Mouse (Mus musculus) hindbrain, embryonic 16.5 days (tissue): ENCODE data around the gene Pten. TPM values are rescaled to one million over a fixed set of nuclear protein-coding genes. Genes with fewer than 3 reads are reported as not detected.

Experiments used
- ATAC-seq: fragments of 200-750 bp; cut with Nextera tagmentation; 2 replicates; pipeline ENCODE4 v1.8.0; 2017; ENCODE audit warnings: moderate TSS enrichment, moderate library complexity
- H3K27ac ChIP-seq: fragments of 300-500 bp; sonication (generic); 2 replicates; pipeline ENCODE4 v1.5.1; 2014; ENCODE audit warnings: low read depth, mild to moderate bottlenecking, control low read depth, low read length, moderate library complexity
- H3K27me3 ChIP-seq: fragments of 300-500 bp; sonication (generic); replicated peaks from 2 replicates; pipeline ENCODE4 v1.6.1; 2014; ENCODE audit warnings: low read length; ENCODE audit not compliant: control insufficient read depth, insufficient read depth
- H3K36me3 ChIP-seq: fragments of 300-500 bp; sonication (generic); 2 replicates; pipeline ENCODE4 v1.6.1; 2014; ENCODE audit warnings: mild to moderate bottlenecking, low read length, moderate library complexity, mixed read lengths; ENCODE audit not compliant: control insufficient read depth, insufficient read depth
- H3K4me1 ChIP-seq: fragments of 300-500 bp; sonication (generic); 2 replicates; pipeline ENCODE4 v1.6.1; 2014; ENCODE audit warnings: low read depth, low read length; ENCODE audit not compliant: control insufficient read depth, insufficient read depth
- H3K4me2 ChIP-seq: fragments of 300-500 bp; sonication (generic); 2 replicates; pipeline ENCODE4 v1.6.1; 2014; ENCODE audit warnings: mild to moderate bottlenecking, low read length, control low read depth, moderate library complexity
- H3K4me3 ChIP-seq: fragments of 300-500 bp; sonication (generic); 2 replicates; pipeline ENCODE4 v1.5.1; 2014; ENCODE audit warnings: mild to moderate bottlenecking, low read length, control low read depth, moderate library complexity
- H3K9ac ChIP-seq: fragments of 300-500 bp; sonication (generic); 2 replicates; pipeline ENCODE4 v1.6.1; 2014; ENCODE audit warnings: low read depth, mild to moderate bottlenecking, control low read depth, low read length, moderate library complexity
- H3K9me3 ChIP-seq: fragments of 300-500 bp; sonication (generic); 2 replicates; pipeline ENCODE4 v1.6.1; 2014; ENCODE audit warnings: mild to moderate bottlenecking, low read length, moderate library complexity; ENCODE audit not compliant: control insufficient read depth
- WGBS: fragments of 180-500 bp; shearing (Covaris S2); extraction: QIAGEN DNeasy Blood & Tissue Kit; methylation state at CpG from one replicate; pipeline ENCODE4 v1.1.7; 2014; 5-methylcytosine and 5-hydroxymethylcytosine counted together
- polyA plus RNA-seq: library from polyadenylated mRNA; unstranded; fragments of >200 nt; fragmentation: Nextera tagmentation; extraction: Ambion mirVana; gene quantifications from 2 replicates; pipeline ENCODE4 v1.2.1, GENCODE M21; 2015

Gene Pten
- 10.7 and 10.8 TPM in 2 replicates for polyA plus RNA-seq

DNA sequence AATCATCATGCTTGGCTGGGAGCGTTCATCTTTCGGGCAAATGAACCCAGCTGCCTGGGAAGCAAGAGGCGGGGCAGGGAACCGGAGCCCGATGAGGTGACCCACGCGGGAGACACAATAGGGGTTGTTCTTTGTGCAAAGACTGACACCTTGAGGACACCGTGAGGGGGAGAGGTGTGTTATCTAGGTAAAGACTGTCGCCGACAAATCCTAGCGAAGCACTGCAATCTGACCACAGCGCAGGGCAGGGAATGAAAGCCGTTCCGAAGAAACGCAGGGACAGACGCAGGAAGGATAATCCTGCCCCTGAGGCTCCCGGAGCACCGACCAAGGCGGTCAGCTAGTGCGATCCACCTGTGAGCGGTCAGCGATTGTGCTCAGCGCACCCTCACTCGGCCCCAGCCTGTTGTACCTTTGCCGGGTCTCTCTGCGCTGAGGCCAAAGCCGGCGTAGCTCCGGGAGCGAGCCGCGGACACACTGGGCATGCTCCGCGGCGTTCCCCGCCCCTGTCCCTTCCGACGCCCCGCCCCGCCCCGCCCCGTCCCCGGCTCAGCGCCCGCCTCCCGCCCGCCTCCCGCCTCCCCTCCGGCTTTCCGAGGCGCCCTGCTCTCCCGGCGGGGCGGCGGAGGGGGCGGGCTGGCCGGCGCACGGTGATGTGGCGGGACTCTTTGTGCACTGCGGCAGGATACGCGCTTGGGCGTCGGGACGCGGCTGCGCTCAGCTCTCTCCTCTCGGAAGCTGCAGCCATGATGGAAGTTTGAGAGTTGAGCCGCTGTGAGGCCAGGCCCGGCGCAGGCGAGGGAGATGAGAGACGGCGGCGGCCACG is at the start of gene Pten:
Pten (plus strand) TSS at position 598 of the 826 bp plus-strand sequence.
- Histone ChIP-seq H3K27ac (peak within 1 kb of the TSS; percentile 100), H3K27me3 (no peaks in the 10 kb centered on the region), H3K9me3 (no peaks in the 10 kb centered on the region), H3K4me1 (peaks cover 18% of the 10 kb centered on the region), H3K9ac (peak within 1 kb of the TSS; percentile 99), H3K36me3 (no peaks in the 10 kb centered on the region), H3K4me2 (peak within 1 kb of the TSS; percentile 95), H3K4me3 (peak within 1 kb of the TSS; percentile 99)
- WGBS, result 0% methylated on average over 60 of the region's 77 CpGs
- ATAC-seq, result peak; percentile 91

DNA sequence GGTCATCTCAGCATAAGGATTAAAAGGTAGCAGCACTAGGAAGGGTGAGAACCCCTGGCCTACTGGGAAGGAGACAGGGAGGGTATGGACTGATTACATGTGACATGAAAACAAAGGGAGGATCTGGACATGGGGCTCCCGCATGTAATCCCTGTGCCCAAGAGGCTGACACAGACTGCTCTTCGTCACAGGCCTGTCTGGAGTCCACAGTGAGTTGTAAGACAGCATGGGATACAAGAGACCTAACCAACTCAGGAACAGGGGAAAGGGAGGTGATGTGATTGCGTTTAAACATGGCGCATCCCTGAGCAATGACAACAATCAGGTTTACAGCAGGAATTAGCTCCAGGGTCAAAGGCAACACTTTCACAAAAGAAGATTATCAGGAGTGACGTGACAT is 48.3 kb upstream of the Pten start:
- no peak for ATAC-seq
- H3K9me3 ChIP-seq, result no peaks in the 10 kb centered on the region
- 84% methylated on average over 5 of the region's 5 CpGs for WGBS

DNA sequence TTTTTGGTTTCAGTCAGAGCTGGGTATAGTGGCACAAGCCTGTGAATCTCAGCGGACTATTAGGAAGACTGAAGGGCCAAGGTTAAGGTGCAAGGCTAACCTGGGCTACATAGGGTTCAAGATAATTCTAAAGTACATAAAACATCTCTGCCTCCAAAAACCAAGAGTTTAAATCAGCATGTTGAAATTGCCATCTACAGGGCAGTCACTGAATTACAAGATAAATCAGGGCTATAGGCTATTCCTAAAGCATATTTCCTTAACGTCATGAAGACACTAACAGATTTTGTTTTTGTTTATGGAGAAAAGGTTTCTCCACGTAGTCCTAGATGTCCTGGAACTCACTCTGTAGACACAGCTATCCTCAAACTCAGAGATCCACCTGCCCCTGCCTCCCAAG is 47.0 kb upstream of the Pten start:
- H3K27me3 ChIP-seq, result no peaks in the 10 kb centered on the region
- no peak overlapping the region for H3K9ac ChIP-seq
- peaks cover 10% of the 10 kb centered on the region; the same call in 1 of the 2 replicates for H3K36me3 ChIP-seq
- H3K4me1 ChIP-seq, result peaks cover 14% of the 10 kb centered on the region
- no peak for ATAC-seq
- no peak overlapping the region; the same call in 1 of the 2 replicates for H3K4me2 ChIP-seq
- no peaks in the 10 kb centered on the region for H3K9me3 ChIP-seq
- no peak overlapping the region for H3K4me3 ChIP-seq
- 72% methylated on average over 3 of the region's 3 CpGs for WGBS
- no peak overlapping the region for H3K27ac ChIP-seq

More for the DNA sequence above, 48.3 kb upstream of the Pten start:
- peaks cover 12% of the 10 kb centered on the region; the same call in 1 of the 2 replicates for H3K36me3 ChIP-seq
- peaks cover 14% of the 10 kb centered on the region for H3K4me1 ChIP-seq
- H3K4me2 ChIP-seq, result no peak overlapping the region
- no peak overlapping the region for H3K4me3 ChIP-seq
- H3K9ac ChIP-seq, result no peak overlapping the region
- no peaks in the 10 kb centered on the region for H3K27me3 ChIP-seq
- no peak overlapping the region for H3K27ac ChIP-seq

DNA sequence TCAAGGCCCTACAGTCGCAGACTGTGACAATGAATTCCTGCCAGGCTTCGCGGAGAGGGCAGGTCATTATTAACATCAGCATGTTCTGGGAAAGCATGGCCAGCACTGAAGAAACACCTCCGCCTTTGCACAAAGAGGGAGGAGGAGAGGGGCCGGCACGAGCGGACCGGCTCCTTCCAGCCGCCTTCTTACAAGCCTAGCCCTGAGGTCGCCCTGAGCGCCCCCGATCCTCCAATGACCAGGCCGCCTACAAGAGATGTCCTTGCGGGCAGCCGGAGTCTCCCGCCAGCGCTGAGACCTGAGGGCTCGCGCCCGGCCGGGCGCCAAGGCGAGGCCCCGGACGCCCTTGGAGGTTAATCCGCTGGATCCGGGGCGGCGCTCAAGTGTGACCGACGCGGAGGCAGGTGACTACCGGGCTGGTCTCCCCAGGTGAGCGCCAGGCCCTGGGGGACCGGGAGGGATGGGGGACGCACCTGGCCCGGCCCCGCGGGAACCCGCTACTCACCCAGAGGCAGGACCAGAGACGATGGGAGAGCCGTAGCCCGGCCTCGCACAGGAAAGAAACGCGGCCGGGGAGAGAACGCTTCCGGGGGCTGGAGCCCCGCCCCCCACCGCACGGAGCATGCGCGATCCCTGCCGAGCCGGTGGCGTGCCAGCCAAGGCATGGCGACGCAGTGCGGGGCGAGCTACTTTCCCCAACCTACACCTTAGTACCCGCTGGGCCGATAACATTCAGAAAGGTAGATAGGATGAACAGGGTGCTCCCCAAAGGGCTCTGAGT is 45.3 kb upstream of the Pten start:
- Histone ChIP-seq H3K27me3 (no peaks in the 10 kb centered on the region), H3K9me3 (no peaks in the 10 kb centered on the region), H3K36me3 (no peaks in the 10 kb centered on the region), H3K4me2 (peak overlapping the region; percentile 80), H3K27ac (peak overlapping the region; percentile 96), H3K4me1 (peaks cover 14% of the 10 kb centered on the region), H3K9ac (peak overlapping the region; percentile 99), H3K4me3 (peak overlapping the region; percentile 83)
- ATAC-seq, result peak; percentile 97
- WGBS, result under 1% methylated on average over 56 of the region's 63 CpGs

DNA sequence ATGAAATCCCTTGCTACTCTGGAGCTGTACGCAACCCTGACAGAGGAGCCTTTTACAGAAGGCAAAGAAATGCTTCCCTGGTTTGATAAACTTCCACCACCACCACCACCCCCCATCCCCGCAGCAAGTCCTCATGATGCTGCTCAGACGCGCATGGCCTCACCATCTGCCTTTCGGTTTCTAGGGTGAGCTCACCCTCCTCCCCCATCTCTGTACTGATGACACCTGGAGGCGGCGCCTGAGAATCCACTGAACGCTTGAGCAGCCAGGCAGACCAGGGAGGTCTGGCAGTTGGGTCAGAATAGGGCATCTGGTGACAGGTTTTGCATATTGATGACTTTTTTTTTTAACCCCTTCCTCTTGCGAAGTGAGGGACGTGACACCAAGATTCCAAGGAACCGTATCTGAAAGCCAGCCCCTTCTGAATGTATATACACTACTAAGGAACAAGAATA is 44.7 kb upstream of the Pten start:
- Histone ChIP-seq H3K27me3 (no peaks in the 10 kb centered on the region), H3K9me3 (no peaks in the 10 kb centered on the region), H3K9ac (peak overlapping the region; percentile 99), H3K36me3 (no peaks in the 10 kb centered on the region), H3K4me2 (peak overlapping the region; percentile 80), H3K4me3 (peak overlapping the region; percentile 83), H3K4me1 (peaks cover 14% of the 10 kb centered on the region), H3K27ac (peak overlapping the region; percentile 96)
- WGBS, result under 1% methylated on average over 11 of the region's 11 CpGs
- ATAC-seq, result peak; percentile 89

DNA sequence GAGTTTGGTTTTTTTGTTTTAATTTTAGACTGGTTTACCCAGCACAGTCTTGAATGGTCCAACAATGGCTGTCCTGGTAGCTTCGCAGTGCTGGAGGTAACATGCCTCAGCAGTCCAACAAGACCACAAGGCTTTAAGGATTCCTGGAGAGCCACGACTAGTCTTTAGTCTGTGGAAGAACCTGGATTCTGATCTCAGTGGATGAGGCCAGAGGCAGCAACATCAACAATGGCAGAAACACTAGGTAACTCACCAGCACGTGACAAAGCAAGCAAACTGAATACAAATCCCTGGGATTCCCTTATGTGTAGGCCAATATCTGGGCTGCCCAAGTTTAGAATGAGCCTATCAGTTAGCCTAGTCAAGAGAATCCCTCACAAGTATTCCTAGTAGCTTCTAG is 43.8 kb upstream of the Pten start:
- no peak overlapping the region for H3K9ac ChIP-seq
- H3K4me2 ChIP-seq, result no peak overlapping the region

DNA sequence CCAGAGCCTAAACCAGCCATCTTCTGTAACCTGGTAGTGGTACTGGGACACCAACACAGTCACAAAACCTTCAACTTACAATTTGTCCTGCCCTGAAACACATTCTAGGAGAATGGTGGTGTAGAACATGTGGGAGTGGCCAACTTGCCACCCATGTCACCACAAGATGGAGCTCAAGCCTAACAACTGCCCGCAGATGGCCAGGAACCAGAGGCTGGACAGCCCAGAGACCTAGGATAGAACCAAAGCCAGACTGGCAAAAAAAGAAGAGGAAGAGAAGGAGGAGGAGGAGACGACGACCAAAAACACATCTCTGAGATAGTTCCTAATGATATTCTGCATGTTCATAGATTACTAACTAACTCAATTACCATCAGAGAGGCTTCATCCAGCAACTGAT is 42.1 kb upstream of the Pten start:
- Histone ChIP-seq H3K36me3 (no peaks in the 10 kb centered on the region), H3K4me3 (no peak overlapping the region), H3K9me3 (no peaks in the 10 kb centered on the region), H3K27me3 (no peaks in the 10 kb centered on the region), H3K9ac (no peak overlapping the region), H3K27ac (no peak overlapping the region), H3K4me2 (no peak overlapping the region), H3K4me1 (peaks cover 14% of the 10 kb centered on the region)
- WGBS, result 8% methylated on average over 3 of the region's 3 CpGs
- ATAC-seq, result no peak

More for the DNA sequence above, 43.8 kb upstream of the Pten start:
- no peak overlapping the region for H3K4me3 ChIP-seq
- no peak for ATAC-seq
- H3K9me3 ChIP-seq, result no peaks in the 10 kb centered on the region
- peaks cover 14% of the 10 kb centered on the region for H3K4me1 ChIP-seq
- peak overlapping the region; percentile 96 for H3K27ac ChIP-seq
- H3K27me3 ChIP-seq, result no peaks in the 10 kb centered on the region
- 80% methylated on average over 3 of the region's 3 CpGs for WGBS
- no peaks in the 10 kb centered on the region for H3K36me3 ChIP-seq

DNA sequence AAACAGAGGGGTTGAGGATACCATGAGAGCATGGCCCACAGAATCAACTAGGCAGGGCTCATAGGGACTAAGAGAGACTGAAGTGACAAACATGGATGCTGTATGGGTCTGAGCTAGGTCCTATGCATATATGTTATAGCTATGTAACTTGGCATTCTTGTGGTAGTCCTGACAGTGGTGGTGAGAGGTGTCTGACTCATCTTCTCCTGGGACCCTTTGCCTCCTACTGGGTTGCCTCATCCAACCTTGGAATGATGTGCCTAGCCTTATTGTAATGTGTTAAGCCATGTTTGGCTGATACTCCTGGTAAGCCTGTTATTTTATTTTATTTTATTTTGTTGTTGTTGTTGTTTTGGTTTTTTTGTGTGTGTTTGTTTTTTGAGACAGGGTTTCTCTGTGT is 41.6 kb upstream of the Pten start:
- H3K4me3 ChIP-seq, result no peak overlapping the region
- H3K27me3 ChIP-seq, result no peaks in the 10 kb centered on the region
- no peak overlapping the region for H3K4me2 ChIP-seq
- no peak overlapping the region for H3K9ac ChIP-seq
- no peaks in the 10 kb centered on the region for H3K9me3 ChIP-seq
- ATAC-seq, result no peak
- H3K36me3 ChIP-seq, result no peaks in the 10 kb centered on the region
- peaks cover 10% of the 10 kb centered on the region for H3K4me1 ChIP-seq
- H3K27ac ChIP-seq, result no peak overlapping the region

DNA sequence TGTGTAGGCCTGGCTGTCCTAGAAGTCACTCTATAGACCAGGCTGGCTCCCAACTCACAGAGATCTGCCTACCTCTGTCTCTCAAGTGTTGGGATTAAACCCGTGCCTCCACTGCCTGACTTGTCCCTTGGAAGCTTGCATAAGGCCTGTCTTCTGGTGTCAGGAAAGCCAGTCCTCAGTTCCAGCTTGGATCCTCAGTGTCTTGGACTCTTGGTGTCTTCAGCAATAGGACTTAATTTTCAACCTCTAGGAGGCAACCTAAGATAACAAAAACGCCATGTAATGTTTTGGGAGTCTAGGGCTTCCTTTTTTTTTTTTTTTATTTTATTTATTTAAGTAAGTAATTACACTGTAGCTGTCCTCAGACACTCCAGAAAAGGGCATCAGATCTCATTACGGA is 39.7 kb upstream of the Pten start:
- H3K4me1 ChIP-seq, result peaks cover 4% of the 10 kb centered on the region; the same call in 1 of the 2 replicates
- no peak overlapping the region for H3K27ac ChIP-seq
- H3K9me3 ChIP-seq, result no peaks in the 10 kb centered on the region
- no peaks in the 10 kb centered on the region for H3K36me3 ChIP-seq
- no peak overlapping the region for H3K4me2 ChIP-seq
- WGBS, result 60% methylated on average over 3 of the region's 3 CpGs
- H3K27me3 ChIP-seq, result no peaks in the 10 kb centered on the region
- no peak for ATAC-seq
- no peak overlapping the region for H3K9ac ChIP-seq
- H3K4me3 ChIP-seq, result no peak overlapping the region
